Mouse (Mus musculus) limb, embryonic 12.5 days (tissue): ENCODE measurements around the gene Ltbp1. TPM values are rescaled to one million over a fixed set of nuclear protein-coding genes. Genes with fewer than 3 reads are reported as not detected.

Source experiments
- ATAC-seq: fragments of 200-750 bp; cut with Nextera tagmentation; 2 replicates; pipeline ENCODE4 v1.8.0; 2017; ENCODE audit warnings: low read depth, moderate TSS enrichment; ENCODE audit not compliant: insufficient number of reproducible peaks, insufficient read depth, low FRiP score, low TSS enrichment
- H3K27ac ChIP-seq: fragments of 300-500 bp; sonication (generic); 2 replicates; pipeline ENCODE4 v1.5.1; 2016; ENCODE audit warnings: mild to moderate bottlenecking, moderate library complexity
- H3K27me3 ChIP-seq: fragments of 300-500 bp; sonication (generic); 2 replicates; pipeline ENCODE4 v1.6.1; 2016; ENCODE audit warnings: mild to moderate bottlenecking, moderate library complexity
- H3K36me3 ChIP-seq: fragments of 300-500 bp; sonication (generic); 2 replicates; pipeline ENCODE4 v1.6.1; 2016; ENCODE audit warnings: mild to moderate bottlenecking, moderate library complexity
- H3K4me1 ChIP-seq: fragments of 300-500 bp; sonication (generic); replicated peaks from 2 replicates; pipeline ENCODE4 v1.6.1; 2016
- H3K4me2 ChIP-seq: fragments of 300-500 bp; sonication (generic); 2 replicates; pipeline ENCODE4 v1.6.1; 2016; ENCODE audit warnings: mild to moderate bottlenecking, moderate library complexity
- H3K4me3 ChIP-seq: fragments of 300-500 bp; sonication (generic); replicated peaks from 2 replicates; pipeline ENCODE4 v1.5.1; 2016; ENCODE audit warnings: mild to moderate bottlenecking
- H3K9ac ChIP-seq: fragments of 300-500 bp; sonication (generic); replicated peaks from 2 replicates; pipeline ENCODE4 v1.6.1; 2016; ENCODE audit warnings: mild to moderate bottlenecking, moderate library complexity
- H3K9me3 ChIP-seq: fragments of 300-500 bp; sonication (generic); 2 replicates; pipeline ENCODE4 v1.6.1; 2016; ENCODE audit warnings: mild to moderate bottlenecking, moderate library complexity
- WGBS: fragments of 180-500 bp; shearing (Covaris S2); methylation state at CpG from one replicate; pipeline ENCODE4 v1.1.7; 2016; 5-methylcytosine and 5-hydroxymethylcytosine counted together
- polyA plus RNA-seq: library from polyadenylated mRNA; unstranded; fragments of >200 nt; fragmentation: Nextera tagmentation; extraction: Ambion mirVana; gene quantifications from 2 replicates; pipeline ENCODE4 v1.2.1, GENCODE M21; 2016

Ltbp1 gene
- polyA plus RNA-seq, 1 experiment from 2014 or later: 43.8 TPM

- H3K27ac ChIP-seq: peak overlapping the region; percentile 69
- H3K4me1 ChIP-seq: peaks cover 53% of the 10 kb centered on the region
- peak overlapping the region; percentile 50 for H3K4me2 ChIP-seq
- H3K4me3 ChIP-seq: no peak overlapping the region; the same call in 1 of the 2 replicates
- no peaks in the 10 kb centered on the region for H3K9me3 ChIP-seq
- H3K9ac ChIP-seq: no peak overlapping the region
- peak; percentile 67 for ATAC-seq
- no peaks in the 10 kb centered on the region for H3K36me3 ChIP-seq
- H3K27me3 ChIP-seq: no peaks in the 10 kb centered on the region
- WGBS: 27% methylated on average over 24 of the region's 24 CpGs
Measured at GRCm38 (mm10) chr17:75177920-75178867, 172.8 kb downstream of the Ltbp1 start.

GRCm38 (mm10) chr17:75179001-75179400 lies 173.6 kb downstream of the Ltbp1 start:
- H3K27ac ChIP-seq: no peak overlapping the region
- H3K36me3 ChIP-seq: no peaks in the 10 kb centered on the region
- H3K4me2 ChIP-seq: peak overlapping the region; percentile 50
- no peak for ATAC-seq
- H3K4me3 ChIP-seq: no peak overlapping the region
- H3K9me3 ChIP-seq: no peaks in the 10 kb centered on the region
- H3K27me3 ChIP-seq: no peaks in the 10 kb centered on the region
- peaks cover 52% of the 10 kb centered on the region for H3K4me1 ChIP-seq
- H3K9ac ChIP-seq: no peak overlapping the region
- WGBS: 29% methylated on average over 8 of the region's 8 CpGs

GRCm38 (mm10) chr17:75180301-75180700 lies 174.9 kb downstream of the Ltbp1 start:
- Histone ChIP-seq H3K27ac (no peak overlapping the region), H3K9ac (no peak overlapping the region), H3K36me3 (no peaks in the 10 kb centered on the region), H3K4me1 (peaks cover 49% of the 10 kb centered on the region), H3K4me2 (no peak overlapping the region), H3K27me3 (no peaks in the 10 kb centered on the region), H3K4me3 (no peak overlapping the region), H3K9me3 (no peaks in the 10 kb centered on the region)
- ATAC-seq: no peak
- 62% methylated on average over 4 of the region's 4 CpGs for WGBS

GRCm38 (mm10) chr17:75180956-75181588 lies 175.7 kb downstream of the Ltbp1 start:
- Histone ChIP-seq H3K27me3 (no peaks in the 10 kb centered on the region), H3K9ac (no peak overlapping the region; the same call in 1 of the 2 replicates), H3K4me3 (no peak overlapping the region), H3K9me3 (peaks cover 6% of the 10 kb centered on the region; the same call in 1 of the 2 replicates), H3K36me3 (no peaks in the 10 kb centered on the region), H3K27ac (no peak overlapping the region), H3K4me1 (peaks cover 49% of the 10 kb centered on the region), H3K4me2 (no peak overlapping the region)
- 76% methylated on average over 12 of the region's 12 CpGs for WGBS
- ATAC-seq: no peak

- Histone ChIP-seq H3K9me3 (peaks cover 6% of the 10 kb centered on the region; the same call in 1 of the 2 replicates), H3K4me3 (no peak overlapping the region), H3K4me1 (peaks cover 45% of the 10 kb centered on the region), H3K27ac (no peak overlapping the region), H3K27me3 (no peaks in the 10 kb centered on the region), H3K9ac (no peak overlapping the region), H3K4me2 (no peak overlapping the region), H3K36me3 (no peaks in the 10 kb centered on the region)
- 50% methylated on average over 14 of the region's 14 CpGs for WGBS
- no peak for ATAC-seq
Measured at GRCm38 (mm10) chr17:75182319-75183001, 177.1 kb downstream of the Ltbp1 start.

DNA sequence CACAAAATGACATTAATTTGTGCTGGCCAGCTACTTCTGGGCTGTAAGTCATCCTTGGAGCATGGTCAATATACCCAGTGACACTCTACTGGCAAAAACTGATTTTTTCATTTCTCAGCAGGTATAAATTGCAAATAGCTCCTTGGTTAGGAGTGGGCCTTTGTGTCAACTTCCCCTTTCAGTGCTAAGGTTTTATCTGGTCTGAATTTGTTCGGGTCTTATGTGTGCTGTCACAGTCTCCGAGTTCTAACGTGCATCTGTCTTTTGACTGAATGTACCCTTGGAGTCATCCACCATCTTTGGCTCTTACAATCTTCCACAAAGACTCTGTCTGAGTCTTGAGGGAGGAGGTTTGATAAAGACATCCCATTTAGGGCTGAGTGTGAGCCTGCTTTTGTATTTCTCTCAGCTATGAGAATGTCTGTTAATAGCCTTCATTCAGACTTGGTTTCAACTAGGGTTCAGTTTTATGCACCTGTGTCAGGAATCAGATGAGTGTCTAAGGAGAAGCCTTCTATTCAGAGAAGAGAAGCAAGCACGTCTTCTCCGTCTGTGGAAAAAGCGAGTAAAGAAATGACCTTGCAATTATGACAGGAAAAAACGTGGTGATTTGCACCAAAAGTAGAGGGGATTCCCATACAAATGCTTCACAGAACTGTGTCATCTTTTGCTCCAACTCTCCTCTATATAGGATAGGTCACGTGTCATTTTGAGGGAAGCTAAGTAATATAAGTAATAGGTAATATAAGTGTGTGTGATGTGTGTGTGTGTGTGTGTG lies 181.6 kb downstream of the Ltbp1 start:
- no peaks in the 10 kb centered on the region for H3K36me3 ChIP-seq
- H3K4me3 ChIP-seq: no peak overlapping the region
- H3K27ac ChIP-seq: no peak overlapping the region
- H3K9ac ChIP-seq: no peak overlapping the region
- peaks cover 6% of the 10 kb centered on the region; the same call in 1 of the 2 replicates for H3K9me3 ChIP-seq
- peaks cover 24% of the 10 kb centered on the region for H3K4me1 ChIP-seq
- H3K27me3 ChIP-seq: no peaks in the 10 kb centered on the region
- H3K4me2 ChIP-seq: no peak overlapping the region
- no peak for ATAC-seq
- WGBS: 89% methylated on average over 8 of the region's 8 CpGs

DNA sequence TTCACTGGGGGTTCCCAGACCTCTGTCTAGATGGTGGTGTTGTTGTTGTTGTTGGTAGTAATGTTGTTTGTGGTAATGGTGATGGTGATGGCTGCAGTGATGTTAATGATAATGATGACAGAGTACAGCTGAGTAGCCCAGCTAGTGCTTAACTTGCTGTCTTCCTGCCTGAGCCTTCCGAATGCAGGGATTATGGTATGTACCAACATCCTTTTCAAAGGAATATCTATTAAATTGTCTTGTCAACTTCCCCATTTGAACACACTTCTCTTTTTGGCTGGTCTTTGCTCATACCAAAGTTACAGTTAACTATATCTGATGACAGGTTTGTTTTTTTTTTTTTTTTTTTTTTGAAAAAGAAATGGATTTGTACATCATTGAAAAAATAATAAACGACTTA lies 191.6 kb downstream of the Ltbp1 start:
- no peak overlapping the region for H3K9ac ChIP-seq
- WGBS: 84% methylated on average over 2 of the region's 2 CpGs
- no peak for ATAC-seq

GRCm38 (mm10) chr17:75198767-75199166 lies 193.4 kb downstream of the Ltbp1 start:
- H3K4me2 ChIP-seq: no peak overlapping the region
- H3K4me1 ChIP-seq: peaks cover 9% of the 10 kb centered on the region
- H3K27ac ChIP-seq: no peak overlapping the region
- H3K9me3 ChIP-seq: no peaks in the 10 kb centered on the region
- no peak overlapping the region for H3K9ac ChIP-seq
- ATAC-seq: no peak
- H3K4me3 ChIP-seq: no peak overlapping the region
- WGBS: 95% methylated on average over 2 of the region's 2 CpGs
- H3K36me3 ChIP-seq: no peaks in the 10 kb centered on the region
- H3K27me3 ChIP-seq: no peaks in the 10 kb centered on the region

More for the DNA sequence above, 191.6 kb downstream of the Ltbp1 start:
- Histone ChIP-seq H3K9me3 (no peaks in the 10 kb centered on the region), H3K27ac (no peak overlapping the region), H3K4me1 (peaks cover 3% of the 10 kb centered on the region), H3K36me3 (no peaks in the 10 kb centered on the region), H3K4me2 (no peak overlapping the region), H3K4me3 (no peak overlapping the region), H3K27me3 (no peaks in the 10 kb centered on the region)

GRCm38 (mm10) chr17:75199694-75200093 lies 194.3 kb downstream of the Ltbp1 start:
- H3K9me3 ChIP-seq: no peaks in the 10 kb centered on the region
- H3K4me1 ChIP-seq: peaks cover 16% of the 10 kb centered on the region
- H3K4me3 ChIP-seq: no peak overlapping the region
- 91% methylated on average over 9 of the region's 9 CpGs for WGBS
- no peak overlapping the region for H3K27ac ChIP-seq
- no peak overlapping the region for H3K9ac ChIP-seq
- no peak overlapping the region for H3K4me2 ChIP-seq
- H3K36me3 ChIP-seq: no peaks in the 10 kb centered on the region
- no peaks in the 10 kb centered on the region for H3K27me3 ChIP-seq
- no peak for ATAC-seq

GRCm38 (mm10) chr17:75202314-75202713 lies 196.9 kb downstream of the Ltbp1 start:
- no peak for ATAC-seq
- Histone ChIP-seq H3K9me3 (no peaks in the 10 kb centered on the region), H3K36me3 (no peaks in the 10 kb centered on the region), H3K4me1 (peaks cover 30% of the 10 kb centered on the region), H3K9ac (no peak overlapping the region), H3K27ac (no peak overlapping the region), H3K4me3 (no peak overlapping the region), H3K4me2 (no peak overlapping the region), H3K27me3 (no peaks in the 10 kb centered on the region)
- WGBS: 64% methylated on average over 3 of the region's 3 CpGs
